Mouse (Mus musculus) spleen, adult 2 months (tissue): ENCODE data around the gene Mab21l1. TPM values are rescaled to one million over a fixed set of nuclear protein-coding genes. Genes with fewer than 3 reads are reported as not detected.

Source experiments
- DNase-seq, 2 experiments: peaks; one replicate each; pipeline versions ENCODE4 v3.0.0 to v3.0.0-alpha.2; 2012 to 2021; ENCODE audit warnings: low spot score in 2 of 2, low read depth in 1 of 2
- H3K27ac ChIP-seq: fragments of 200-500 bp; 2 replicates; pipeline ENCODE4 v1.5.1; 2012; ENCODE audit warnings: low read length, inconsistent platforms; ENCODE audit not compliant: insufficient read depth
- H3K27me3 ChIP-seq: fragments of 200-500 bp; 2 replicates; pipeline ENCODE4 v1.6.1; 2012; ENCODE audit warnings: mild to moderate bottlenecking, moderate library complexity, low read length, inconsistent platforms; ENCODE audit not compliant: control insufficient read depth, insufficient read depth
- H3K36me3 ChIP-seq: fragments of 200-500 bp; 2 replicates; pipeline ENCODE4 v1.6.1; 2012; ENCODE audit warnings: mild to moderate bottlenecking, low read length, inconsistent platforms; ENCODE audit not compliant: control insufficient read depth, insufficient read depth
- H3K4me1 ChIP-seq: fragments of 200-500 bp; 2 replicates; pipeline ENCODE4 v1.6.1; 2011; ENCODE audit warnings: inconsistent platforms; ENCODE audit not compliant: control insufficient read depth, insufficient read depth, insufficient read length
- H3K4me3 ChIP-seq: fragments of 200-500 bp; 2 replicates; pipeline ENCODE4 v1.5.1; 2011; ENCODE audit warnings: mild to moderate bottlenecking, inconsistent platforms; ENCODE audit not compliant: insufficient read depth, insufficient read length; ENCODE audit errors: extremely low read depth
- CTCF ChIP-seq: fragments of 200-500 bp; IDR thresholded peaks from 2 replicates; pipeline ENCODE4 v1.5.1; 2011; ENCODE audit warnings: mild to moderate bottlenecking, inconsistent platforms; ENCODE audit not compliant: insufficient read depth, insufficient read length, insufficient replicate concordance; ENCODE audit errors: extremely low read depth
- POLR2A ChIP-seq: fragments of 200-500 bp; IDR thresholded peaks from 2 replicates; pipeline ENCODE4 v1.6.1; 2011; ENCODE audit warnings: low read depth, low read length, inconsistent platforms
- WGBS: fragments of 180-500 bp; shearing (Covaris S2); methylation state at CpG from one replicate; pipeline ENCODE4 v1.1.7; 2018; 5-methylcytosine and 5-hydroxymethylcytosine counted together
- polyA plus RNA-seq: library from polyadenylated mRNA; depleted of rRNA; stranded (reverse); fragments of >200 nt; gene quantifications from 2 replicates; pipeline ENCODE4 v1.2.3, GENCODE M21; 2012

Mab21l1 gene
- polyA plus RNA-seq, 1 experiment, result not detected

DNA sequence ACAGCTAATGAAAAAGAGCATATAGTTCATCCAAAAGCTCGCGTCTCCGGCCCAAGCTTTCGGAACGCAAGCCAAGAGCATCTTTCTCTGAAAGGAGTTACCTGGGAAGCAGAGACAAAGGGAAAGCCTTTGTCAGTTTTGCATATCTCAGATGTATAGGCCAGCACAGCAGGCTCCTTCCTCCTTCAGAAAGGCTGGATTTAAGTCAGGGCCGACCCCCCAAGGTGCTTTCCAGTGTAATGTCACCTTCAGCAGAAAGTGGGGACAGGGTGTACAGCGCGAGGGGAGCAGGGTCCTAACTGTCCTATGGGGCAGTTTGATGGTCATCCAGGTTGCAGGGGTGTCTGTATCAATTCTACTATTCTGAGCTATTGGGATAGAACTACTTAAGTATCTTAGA lies 18.7 kb upstream of the Mab21l1 start:
- Histone ChIP-seq H3K4me1 (no peaks in the 10 kb centered on the region), H3K27me3 (no peaks in the 10 kb centered on the region), H3K27ac (no peak overlapping the region), H3K36me3 (no peaks in the 10 kb centered on the region), H3K4me3 (no peak overlapping the region)
- DNase-seq, result no peak
- 90% methylated on average over 8 of the region's 8 CpGs for WGBS
- TF ChIP-seq POLR2A (no peak), CTCF (no peak)

DNA sequence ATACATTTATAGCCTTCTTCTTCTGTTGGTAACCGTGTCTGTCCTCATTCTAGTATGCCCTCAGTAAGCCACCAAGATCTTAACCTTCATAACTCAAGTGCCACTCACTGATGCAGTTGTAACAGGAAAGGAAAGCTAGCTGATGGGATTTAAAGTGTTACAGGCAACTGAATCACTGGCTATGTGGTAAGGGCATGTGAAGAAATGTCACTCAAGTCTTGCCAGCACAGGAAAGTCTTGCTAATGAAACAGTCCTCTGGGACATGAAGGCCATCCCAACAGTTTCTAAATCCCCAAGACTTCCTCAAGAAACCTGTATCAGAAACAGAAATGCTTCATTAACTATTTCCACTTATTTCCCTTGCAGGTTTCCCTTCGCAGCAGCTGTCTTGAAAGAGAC lies 13.7 kb upstream of the Mab21l1 start:
- Histone ChIP-seq H3K27ac (no peak overlapping the region), H3K36me3 (no peaks in the 10 kb centered on the region), H3K27me3 (no peaks in the 10 kb centered on the region), H3K4me1 (no peaks in the 10 kb centered on the region), H3K4me3 (no peak overlapping the region)
- DNase-seq, result no peak
- TF ChIP-seq CTCF (no peak), POLR2A (no peak)
- 81% methylated on average over 2 of the region's 2 CpGs for WGBS

DNA sequence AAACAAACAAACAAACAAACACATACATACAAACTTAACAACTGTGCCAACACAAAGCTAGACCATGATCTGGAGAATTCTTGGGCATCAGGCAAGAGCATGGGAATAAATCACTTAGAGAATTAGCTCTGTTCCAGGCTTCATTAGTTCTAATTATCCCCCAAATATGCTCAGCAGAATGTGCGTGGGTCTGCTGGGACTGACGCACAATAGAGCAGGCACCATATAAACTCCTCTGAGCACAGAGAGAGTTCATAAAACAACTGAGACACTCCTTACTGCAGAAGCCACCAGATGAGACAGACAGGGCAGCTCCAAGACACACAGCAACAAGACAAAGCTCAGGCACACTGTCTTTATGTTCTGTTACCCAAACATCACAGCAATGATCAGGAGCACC lies 13.0 kb upstream of the Mab21l1 start:
- no peak for TF ChIP-seq CTCF
- TF ChIP-seq POLR2A, result no peak
- no peak overlapping the region for H3K4me3 ChIP-seq
- H3K4me1 ChIP-seq, result no peaks in the 10 kb centered on the region
- DNase-seq, result no peak
- no peaks in the 10 kb centered on the region for H3K36me3 ChIP-seq
- H3K27me3 ChIP-seq, result no peaks in the 10 kb centered on the region
- 89% methylated on average over 2 of the region's 2 CpGs for WGBS
- H3K27ac ChIP-seq, result no peak overlapping the region

DNA sequence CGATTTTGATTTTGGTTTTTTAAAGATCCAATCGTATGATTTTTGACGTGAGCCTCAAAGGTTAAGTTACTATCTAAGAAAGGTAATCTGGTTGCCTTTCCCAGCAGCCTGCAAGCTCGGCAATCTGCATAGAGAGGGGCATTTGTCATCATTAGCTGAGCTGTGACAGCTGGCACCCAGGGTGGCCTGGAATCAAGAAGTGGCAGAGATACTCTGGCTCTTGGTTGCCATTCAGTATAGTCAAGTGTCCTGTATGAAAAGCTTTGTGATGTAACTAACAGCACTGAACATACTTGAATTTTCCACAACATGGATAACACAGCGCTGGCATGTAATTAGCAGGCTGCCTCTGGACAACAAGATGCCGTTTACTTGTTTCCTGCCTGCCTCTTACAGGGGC lies 8.1 kb upstream of the Mab21l1 start:
- WGBS, result 87% methylated on average over 6 of the region's 6 CpGs
- Histone ChIP-seq H3K27me3 (no peaks in the 10 kb centered on the region), H3K27ac (no peak overlapping the region), H3K4me3 (no peak overlapping the region), H3K36me3 (no peaks in the 10 kb centered on the region), H3K4me1 (no peaks in the 10 kb centered on the region)
- no peak for TF ChIP-seq CTCF
- TF ChIP-seq POLR2A, result no peak
- DNase-seq, result no peak

DNA sequence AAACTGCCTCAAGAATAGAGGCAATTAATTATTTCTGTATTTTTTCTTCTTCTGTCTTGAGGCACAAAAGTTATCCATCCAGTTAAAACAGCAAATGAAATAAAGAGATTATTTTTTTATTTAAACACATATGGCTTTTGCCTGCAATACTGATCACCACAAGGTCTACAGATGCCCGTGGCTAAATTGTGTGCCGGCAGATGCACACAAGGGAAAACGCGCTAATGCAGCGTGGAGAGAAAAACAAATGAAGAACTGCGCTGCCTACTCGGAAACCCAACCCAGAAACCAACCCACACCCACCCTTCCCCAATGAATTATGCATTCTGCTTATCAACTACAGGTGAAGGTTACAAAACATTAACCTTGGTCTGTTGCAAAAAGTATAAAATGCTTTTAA lies 7.1 kb upstream of the Mab21l1 start:
- Histone ChIP-seq H3K4me3 (no peak overlapping the region), H3K27me3 (peaks cover 5% of the 10 kb centered on the region), H3K4me1 (no peaks in the 10 kb centered on the region), H3K27ac (no peak overlapping the region), H3K36me3 (no peaks in the 10 kb centered on the region)
- TF ChIP-seq POLR2A (no peak), CTCF (no peak)
- DNase-seq, result no peak
- 90% methylated on average over 7 of the region's 7 CpGs for WGBS

DNA sequence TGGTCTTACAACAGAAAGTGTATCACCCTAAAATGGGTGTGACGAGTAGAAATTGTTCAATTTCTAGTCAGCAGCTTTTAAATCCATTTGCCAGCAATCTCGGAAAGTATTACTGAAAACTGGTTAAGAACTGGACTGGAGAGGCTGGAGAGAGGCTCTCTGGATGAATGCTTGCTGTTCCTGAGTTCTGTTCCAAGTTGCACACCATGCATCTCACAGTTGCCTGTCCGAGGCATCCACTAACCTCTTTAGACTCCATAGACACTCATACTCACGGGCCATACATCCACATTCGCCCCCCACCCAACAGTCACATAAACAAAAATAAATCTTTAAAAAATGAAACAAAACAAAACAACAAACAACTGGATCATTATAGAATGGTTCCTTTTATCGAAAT lies 6.6 kb upstream of the Mab21l1 start:
- 89% methylated on average over 6 of the region's 6 CpGs for WGBS
- no peak for TF ChIP-seq POLR2A
- no peak for TF ChIP-seq CTCF

DNA sequence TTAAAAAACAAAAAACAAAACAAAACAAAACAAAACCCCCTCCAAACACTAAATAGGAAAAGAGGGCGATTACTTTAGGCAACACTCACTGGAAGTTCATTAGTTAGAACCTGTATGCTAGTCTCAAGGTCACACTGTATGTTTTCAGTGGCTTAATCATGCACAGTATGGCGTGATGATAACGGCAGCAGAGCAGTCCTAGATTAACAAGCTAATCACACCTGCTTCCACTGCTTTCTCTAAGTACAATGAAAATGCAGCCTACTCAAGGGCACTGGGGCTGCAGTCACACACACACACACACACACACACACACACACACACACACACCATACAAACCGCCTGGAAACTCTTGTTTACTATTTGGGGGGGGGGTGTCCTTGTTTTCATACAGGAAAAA lies 4.8 kb upstream of the Mab21l1 start:
- Histone ChIP-seq H3K4me1 (no peaks in the 10 kb centered on the region), H3K36me3 (no peaks in the 10 kb centered on the region), H3K4me3 (no peak overlapping the region), H3K27ac (no peak overlapping the region), H3K27me3 (peaks cover 16% of the 10 kb centered on the region)
- 83% methylated on average over 4 of the region's 4 CpGs for WGBS
- TF ChIP-seq CTCF, result no peak
- no peak for TF ChIP-seq POLR2A
- no peak for DNase-seq

More for the DNA sequence above, 6.6 kb upstream of the Mab21l1 start:
- no peak for DNase-seq
- Histone ChIP-seq H3K27me3 (peaks cover 10% of the 10 kb centered on the region), H3K4me1 (no peaks in the 10 kb centered on the region), H3K36me3 (no peaks in the 10 kb centered on the region), H3K4me3 (no peak overlapping the region), H3K27ac (no peak overlapping the region)
